Mouse (Mus musculus) granulocyte monocyte progenitor cell, adult 5-6 weeks (primary cell): ENCODE measurements at regions not wholly inside any gene's neighbourhood (a gene's known extent, or its start where the extent isn't known, plus 50 kb on each side); places are given as distances from the start of the nearest gene placed in this dataset.

ENCODE experiments used
- ATAC-seq: replicated peaks from 2 replicates; pipeline ENCODE4 v1.8.0; 2016; ENCODE audit warnings: mild to moderate bottlenecking, moderate TSS enrichment, inconsistent platforms; ENCODE audit not compliant: poor library complexity, severe bottlenecking

DNA sequence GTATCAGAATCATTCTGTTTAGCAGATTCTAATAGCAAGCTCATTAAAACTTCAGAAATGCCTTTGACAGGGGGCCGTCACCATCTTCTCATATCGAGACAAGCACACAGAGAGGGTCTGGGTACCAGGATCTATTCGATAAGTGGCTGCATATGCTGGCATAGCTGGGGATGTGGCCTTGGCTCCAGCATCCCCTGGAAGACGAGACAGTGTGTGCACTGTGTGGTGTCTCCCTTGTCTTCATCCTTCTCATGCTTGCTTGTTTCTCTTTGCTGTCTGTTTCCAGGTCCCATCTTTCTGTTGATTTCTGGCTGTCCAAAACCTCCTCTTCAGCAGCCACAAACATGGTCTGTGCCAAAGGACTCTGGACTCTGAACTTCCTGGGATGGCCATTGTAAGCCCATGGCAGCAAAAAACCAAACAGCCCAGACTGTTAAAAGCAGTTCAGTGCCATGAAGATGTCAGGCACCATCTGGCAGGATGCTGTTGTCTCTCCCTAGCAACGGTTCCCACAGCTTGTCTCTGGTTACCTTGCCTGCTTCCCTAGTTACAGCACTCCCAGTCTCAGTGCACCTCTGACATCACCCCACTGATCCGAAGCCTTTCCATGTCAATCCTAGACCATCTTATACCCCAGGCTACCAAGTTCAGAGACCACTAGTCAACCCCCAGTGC lies 56.5 kb downstream of the Kctd12 start:
- ATAC-seq = no peak

DNA sequence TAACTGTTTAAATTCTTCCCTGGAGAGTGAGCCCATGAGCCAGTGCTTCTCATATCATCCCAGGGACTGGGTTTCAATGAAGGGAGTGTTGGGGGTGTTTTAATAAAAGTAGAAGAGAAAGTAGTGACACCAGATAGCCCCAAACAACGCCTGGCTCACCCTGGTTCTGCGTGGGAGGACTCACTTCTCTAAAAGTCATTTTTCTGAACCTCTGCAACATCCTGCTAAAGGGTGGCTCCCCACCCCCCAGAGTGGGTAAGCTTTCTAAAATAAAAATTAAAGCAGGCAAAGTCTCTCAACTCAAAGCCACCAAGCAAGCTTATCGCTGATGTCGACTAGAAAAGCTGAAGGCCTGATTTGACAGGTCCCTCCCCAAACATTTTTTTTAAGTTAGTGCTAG lies 57.8 kb downstream of the Kctd12 start:
- peak; percentile 64 for ATAC-seq

DNA sequence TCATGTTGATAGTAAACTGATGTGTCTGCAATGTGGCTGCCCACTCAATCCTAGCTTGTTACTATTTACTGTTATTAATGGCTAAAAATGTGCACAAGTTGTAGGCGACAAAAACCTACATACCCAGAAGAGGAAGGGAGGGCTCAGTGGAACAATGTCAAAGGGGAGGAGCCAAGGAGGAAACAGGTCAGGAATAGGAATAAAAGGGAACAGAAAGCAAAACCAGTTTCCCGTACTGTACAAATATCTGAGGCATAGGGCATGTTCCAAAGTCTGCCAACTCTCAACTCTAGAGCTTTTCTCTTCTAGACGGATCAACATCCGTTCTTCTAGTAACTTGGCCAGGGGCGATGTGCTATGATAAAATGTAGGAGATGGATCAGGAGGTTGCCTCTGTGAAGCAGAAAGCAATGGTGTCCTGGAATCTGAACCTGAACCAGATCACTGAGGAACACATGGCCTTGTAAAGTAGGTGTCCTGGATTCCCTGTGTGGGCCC lies 59.9 kb downstream of the Kctd12 start:
- peak; percentile 86 for ATAC-seq

DNA sequence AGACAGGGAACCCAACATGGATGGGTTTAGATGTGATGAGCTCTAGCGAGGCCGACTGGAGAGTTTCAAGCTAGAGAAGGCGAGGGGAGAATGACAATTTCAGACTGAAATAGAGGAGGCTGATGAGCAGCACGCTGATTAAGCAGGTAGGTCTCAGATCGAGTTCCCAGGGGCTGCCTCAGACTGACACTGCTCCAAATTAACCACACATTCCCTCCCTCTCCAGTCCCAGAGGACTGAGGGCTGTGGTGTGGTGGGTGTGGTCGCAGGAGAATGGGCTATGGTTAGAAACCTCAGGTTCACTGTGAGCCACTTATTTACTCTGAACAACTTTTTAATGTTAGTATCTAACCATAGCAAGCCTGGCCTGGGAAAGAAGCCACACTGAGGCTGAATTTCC lies 62.0 kb downstream of the Kctd12 start:
- no peak for ATAC-seq

DNA sequence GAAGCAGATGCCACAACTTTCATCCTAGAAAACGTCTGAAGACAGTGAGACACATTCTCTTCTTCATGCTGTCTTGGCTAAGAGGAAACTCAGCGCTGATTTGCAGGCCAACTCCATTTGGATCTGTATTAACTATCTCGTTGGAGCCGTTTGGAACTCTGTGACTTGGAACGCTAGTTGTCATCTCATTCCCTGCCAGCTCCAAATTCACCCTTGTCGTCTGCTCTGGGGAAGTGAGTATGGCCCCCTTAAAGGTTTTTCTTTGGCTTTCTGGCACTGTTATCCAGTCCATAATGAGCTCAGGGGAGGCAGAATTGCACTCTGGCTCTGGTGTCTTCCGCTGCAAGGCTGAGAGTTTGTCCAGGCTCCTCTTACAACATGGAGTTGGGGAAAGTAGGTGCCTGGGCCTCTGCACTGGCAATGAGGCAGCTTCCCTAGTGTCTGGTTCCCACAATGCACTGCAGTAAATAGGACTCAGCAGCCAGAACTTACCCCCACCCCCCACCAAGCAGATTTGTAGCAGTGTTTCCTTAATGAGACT lies 63.1 kb downstream of the Kctd12 start:
- no peak for ATAC-seq

DNA sequence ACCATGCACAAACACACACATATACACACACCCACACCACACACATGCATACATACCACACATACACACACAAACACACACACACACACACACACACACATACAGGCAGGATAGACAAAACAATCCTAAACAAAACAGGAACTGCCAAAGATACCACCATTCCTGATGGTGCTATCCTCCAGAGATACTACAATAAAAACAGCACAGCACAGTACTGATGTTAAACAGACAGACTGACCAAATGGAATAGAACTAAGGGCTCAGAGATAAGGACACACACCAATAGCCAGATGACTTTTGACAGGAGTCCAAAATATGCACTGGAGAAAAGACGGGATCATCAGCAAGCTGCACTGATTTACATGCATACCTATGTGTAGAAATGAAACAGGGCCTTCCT lies 64.5 kb downstream of the Kctd12 start:
- ATAC-seq = no peak

DNA sequence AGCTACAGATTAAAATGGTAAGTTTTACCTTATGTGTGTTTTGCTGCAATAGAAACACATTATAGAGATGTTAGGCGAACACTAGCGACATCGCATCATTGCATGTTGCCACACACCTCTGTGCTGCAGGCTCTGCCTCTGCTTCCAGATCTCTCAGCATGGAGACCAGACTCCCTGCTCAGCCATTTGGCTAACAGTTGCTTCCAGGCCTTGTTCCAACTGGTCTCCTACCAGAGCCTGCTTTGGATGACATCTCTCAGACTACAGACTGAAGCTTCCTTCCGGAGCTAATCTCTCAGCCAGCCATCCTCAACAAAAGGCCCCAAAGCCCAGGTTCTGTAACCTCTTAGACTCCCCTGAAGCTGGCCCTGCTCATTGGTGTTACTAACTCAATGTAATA lies 66.5 kb downstream of the Kctd12 start:
- no peak for ATAC-seq

DNA sequence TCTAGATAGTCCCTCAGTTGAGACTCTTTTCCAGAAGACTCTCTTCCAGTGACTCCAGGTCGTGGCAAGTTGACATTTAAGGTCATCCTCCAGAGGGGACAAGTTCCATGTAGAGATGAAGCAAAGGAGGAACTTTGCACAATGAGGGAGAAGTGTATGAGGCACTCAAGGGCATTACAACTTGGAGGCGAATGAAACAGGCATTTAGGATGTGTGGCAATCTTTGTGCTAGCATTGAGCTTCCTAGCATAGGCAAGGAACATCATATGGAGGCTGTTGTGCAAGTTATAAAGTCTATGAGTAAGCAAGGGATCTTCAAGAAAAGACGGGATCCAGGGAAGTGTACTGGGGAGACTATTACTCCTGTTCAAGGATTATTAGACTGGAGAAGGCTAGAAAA lies 70.9 kb downstream of the Kctd12 start:
- ATAC-seq = peak; percentile 72

DNA sequence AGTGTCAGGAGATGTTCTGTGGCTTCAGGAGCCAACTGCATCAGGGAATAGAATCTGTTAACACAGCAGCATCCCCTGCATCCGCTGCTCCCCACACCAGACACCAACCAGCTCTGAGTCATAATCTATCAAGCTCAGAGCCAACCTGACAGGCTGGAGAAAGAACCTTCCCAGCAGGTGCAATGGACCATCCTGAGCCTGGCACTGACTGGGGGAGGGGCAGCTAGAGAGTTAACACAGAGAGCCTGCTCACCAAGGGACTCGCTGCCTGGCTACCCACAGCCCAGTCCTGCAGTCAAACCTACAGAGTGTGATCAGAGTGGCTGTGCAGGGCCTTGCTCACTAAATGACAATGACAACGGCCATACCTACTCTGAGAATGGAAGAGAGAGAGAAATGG lies 73.4 kb downstream of the Kctd12 start:
- ATAC-seq = no peak

DNA sequence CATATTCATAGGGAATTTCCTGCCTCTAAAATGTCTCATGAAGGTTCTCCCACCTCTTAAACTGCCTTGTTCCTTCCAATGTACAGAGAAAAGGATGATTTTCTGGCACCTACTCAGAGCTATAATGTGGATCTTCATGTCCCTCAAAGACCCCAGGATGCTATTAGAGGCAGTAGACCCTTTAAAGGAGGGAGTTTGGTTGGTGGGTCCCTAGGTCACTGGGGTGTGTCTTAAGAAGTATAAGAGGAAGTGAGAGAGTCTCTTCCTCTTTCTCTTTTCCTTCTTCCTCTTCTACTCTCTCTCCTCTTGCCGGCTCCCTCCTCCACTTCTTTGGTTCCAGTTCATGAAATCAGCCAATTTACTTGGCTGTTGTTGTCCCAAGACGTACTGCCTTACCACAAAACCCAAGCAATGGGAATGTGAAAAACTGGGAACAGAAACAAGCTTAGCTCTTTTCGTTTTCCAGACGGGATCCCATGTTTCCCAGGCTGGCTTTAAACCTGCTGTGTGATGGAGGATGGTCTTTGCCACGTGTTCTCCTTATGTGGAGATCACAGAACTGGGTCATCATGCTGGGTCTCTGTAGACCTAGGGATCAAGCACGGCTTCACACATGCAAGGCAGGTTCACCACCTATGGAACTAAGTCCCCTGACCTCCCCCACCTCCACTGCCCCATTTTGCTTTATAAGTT lies 74.9 kb downstream of the Kctd12 start:
- ATAC-seq = peak; percentile 65

DNA sequence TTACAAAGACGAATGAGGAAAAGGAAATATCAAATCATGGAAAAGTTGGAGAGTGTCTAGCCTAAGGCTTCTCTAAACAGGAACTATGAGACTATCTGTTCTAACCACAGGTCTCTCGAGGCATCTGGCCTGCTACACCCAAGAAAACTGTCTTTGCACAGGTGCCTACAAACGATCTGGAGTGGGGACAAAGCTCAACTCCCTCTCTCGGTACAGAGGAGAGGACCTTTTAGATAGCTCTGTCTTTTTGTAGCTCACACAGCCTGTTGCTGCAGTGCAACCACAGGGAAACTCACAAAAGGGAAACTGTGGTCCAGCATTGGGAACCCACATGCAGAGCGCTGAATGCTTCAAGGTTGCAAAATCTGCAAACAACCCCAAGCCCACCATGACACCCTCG lies 75.6 kb downstream of the Kctd12 start:
- peak; percentile 79 for ATAC-seq

DNA sequence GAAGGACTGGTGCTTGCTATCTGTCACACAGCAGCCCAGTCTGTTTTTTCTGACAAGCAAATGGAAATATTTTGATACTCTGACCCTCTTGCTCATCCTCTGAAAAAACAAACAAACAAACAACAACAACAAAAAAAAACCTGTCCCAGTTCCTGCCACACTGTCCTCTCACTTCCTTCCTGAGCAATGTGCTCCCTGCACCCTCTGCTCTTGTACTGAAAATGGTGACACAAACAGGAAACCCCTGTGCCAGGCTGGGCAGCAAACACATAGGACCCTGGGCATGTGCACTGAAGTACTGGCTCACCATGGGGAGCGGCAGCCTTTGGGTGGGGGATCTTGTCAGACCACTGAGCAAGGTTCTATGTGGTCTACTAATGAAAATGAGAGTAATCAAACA lies 76.2 kb downstream of the Kctd12 start:
- ATAC-seq = peak; percentile 43

DNA sequence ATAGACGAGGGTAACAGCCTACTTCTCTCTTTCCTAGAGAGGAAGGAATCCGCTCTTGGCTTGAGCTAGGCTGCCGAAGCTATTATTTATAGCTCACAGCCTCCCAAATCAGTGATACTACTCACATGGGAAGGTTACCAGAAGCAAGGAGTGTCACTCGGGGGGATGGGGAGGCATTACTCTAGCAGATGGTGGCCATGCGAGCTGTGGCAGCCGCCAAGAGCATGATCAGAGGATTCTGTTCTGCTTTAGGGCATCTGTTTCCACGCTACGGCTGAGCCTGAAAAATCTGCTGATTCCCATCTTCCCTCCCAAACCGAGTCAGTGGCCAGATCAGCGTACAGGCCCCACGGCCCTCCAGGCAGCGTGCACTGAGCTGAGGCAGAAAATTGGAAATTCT lies 79.5 kb downstream of the Kctd12 start:
- ATAC-seq = peak; percentile 31

DNA sequence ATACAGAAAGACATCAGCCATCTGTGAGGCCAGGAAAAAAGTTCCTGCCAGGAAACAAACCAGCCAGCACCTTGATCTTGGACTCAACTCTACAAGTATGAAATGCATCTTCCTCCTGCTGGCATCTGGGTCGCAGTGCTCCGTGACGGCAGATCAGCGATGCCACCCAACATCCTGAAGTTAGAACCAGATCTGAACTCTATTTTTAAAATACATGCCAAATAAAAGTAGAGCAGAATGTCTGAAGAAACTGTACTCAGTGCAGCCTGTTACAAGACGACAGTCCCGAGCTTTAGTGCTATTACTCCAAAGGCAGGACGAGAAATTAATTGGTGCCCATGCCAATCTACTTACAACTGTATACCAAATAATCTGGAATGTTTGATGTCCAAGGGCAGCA lies 80.2 kb downstream of the Kctd12 start:
- ATAC-seq = no peak

DNA sequence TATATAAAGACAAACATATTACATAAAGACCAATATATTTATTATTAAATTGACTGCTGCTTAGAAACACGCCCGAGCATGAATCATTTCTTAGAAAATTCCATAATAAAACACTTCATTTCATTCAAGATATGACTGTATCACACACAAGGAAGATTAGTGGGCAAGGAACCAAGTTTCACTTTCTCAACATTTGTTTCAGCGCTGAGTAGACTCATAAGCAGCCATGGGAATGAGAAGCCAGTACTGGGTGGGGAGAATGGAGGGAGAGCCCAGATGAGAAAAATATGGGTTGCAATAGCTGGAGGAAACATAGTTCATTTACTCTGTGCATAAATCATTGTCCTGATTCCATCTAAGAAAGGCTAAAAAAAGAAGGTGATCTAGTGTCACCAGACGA lies 84.0 kb downstream of the Kctd12 start:
- no peak for ATAC-seq

DNA sequence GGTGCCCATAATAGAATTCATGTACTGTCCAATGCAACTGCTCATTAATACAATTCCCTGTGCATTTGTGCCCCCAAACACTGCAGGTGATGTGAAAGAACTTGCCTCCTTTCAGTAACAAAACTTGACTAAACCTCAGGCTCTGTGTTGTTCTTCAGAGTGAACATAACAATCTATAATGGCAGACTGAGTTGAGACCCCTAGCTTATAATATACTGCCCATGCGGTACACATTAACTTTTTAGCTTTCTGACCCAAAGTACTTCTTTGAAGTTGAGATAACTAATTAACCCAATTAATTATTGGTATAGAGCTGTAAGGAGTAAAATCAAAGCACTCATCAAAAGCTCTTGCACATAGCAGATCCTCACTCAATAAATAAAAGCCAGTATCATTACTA lies 85.4 kb downstream of the Kctd12 start:
- ATAC-seq = no peak

DNA sequence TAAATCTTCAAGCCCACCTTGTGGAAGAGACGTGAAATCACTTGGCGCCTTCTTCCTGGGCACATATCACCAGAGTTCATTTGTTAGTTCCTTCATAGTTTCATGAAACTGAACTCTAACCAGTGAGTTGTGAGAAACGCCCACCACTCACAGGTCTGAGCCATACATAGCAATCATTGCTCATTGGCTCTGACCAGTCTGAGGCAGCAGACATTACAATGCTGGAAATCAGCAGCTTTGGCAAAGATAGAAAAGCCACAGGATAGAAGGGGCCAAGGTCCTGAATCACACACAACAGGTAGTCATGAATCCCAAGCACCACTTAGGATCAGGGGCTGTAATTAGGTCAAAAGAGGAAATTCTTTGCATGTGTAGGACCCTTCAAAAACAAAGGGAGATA lies 85.9 kb downstream of the Kctd12 start:
- ATAC-seq = no peak

DNA sequence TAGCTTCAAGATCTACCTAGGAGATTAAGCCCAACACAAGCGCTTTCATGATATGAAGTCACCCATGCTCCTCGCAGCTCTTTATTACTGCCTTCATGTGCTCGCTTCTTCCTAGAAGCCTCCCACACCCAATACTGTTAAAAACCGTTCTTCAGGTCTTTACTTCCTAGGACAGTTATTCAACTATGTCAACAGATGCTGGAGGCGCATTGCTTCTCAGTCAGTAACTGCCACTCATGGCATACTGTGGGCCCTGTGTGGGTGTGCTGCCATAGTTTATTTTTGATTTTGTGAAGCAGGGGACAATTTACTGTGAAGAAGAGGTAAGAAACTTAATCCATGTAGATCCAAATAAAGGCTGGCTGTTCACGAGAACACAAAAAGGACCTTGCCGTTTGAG lies 89.2 kb downstream of the Kctd12 start:
- no peak for ATAC-seq

DNA sequence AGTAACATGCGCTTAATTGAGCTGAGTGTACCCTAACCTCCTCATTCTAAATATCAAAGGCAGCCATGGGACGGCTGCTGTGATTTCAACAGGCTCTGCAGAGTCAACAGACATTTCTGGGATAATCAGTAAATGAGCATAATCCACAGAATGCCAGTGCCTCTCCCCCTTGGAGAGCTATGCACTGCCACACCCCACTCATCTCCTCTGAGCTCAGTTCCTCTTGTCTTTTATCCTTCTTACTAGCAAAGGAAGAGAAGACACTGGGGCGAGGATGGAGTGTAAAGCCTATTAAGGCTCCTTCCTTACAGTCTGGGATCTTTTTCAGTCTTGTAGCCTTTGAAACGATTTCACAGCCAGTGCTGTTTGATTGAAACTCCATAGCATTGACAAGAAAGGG lies 90.9 kb downstream of the Kctd12 start:
- ATAC-seq = peak; percentile 48

DNA sequence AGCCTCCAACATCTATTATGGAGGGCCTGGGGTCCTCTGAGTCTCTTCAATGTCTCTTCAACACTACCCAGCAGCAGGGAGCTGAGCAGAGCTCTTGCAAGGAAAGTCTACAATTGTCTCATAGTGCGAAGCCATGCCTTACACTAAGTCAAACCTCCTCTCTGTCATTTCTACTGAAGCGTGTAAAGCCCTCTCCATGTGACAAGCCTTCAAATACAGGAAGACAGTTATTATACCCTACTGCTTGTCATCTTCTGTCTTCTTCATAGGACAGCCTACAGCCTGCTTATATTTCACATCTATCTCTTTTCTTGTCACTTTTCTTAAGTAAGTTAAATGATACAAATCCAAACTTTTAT lies 97.2 kb downstream of the Kctd12 start:
- ATAC-seq = no peak

DNA sequence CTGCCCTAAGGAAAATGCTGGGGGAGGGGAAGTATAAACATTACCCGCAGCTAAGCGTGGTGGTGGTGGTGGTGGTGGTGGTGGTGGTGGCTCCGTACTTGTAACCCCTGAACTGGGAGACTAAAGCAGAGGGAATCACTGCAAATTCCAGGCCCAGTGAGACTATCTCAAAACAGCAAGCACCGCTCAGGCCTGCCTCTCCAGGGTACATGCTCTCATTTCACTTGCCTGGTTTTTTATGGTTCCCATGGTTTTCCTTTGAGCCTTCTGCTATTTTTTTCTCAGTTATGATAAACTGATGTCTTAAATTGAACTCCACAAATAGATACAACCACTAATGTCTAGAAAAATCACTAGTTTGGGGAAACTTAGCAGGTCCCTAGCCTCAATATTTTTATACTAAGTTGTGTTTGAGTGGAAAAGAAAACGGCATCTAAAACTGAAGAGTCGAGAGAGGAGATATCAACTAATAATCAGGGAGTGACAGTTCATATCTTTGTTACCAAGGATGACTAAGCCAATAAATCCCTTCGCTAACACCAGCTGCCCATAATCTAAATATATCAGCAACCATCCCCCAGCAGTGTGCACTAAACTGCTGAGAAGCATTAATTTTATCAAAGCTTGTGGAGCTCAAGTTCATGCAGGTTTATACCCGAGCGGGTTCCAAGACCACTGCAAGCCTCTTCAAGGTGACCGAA lies 97.7 kb downstream of the Kctd12 start:
- no peak for ATAC-seq
